Mouse (Mus musculus) left cerebral cortex, adult 8-10 months (tissue): Measurements from ENCODE around the gene Prph. TPM values are rescaled to one million over a fixed set of nuclear protein-coding genes. Genes with fewer than 3 reads are reported as not detected.
A peak's percentile ranks its signal among the peaks of the same experiment; 100 is the strongest.
"Not testable (repeated sequence)": the region's sequence is repeated elsewhere in the genome, so short reads cannot be mapped to it uniquely, and the experiment has no call there.

ENCODE experiments used
- DNase-seq, 2 experiments: peaks; one replicate each; pipeline ENCODE4 v3.0.0; 2022; ENCODE audit warnings: low spot score in 2 of 2
- total RNA-seq, 4 experiments: library from RNA; stranded (reverse); gene quantifications; 2 replicates each; pipeline ENCODE4 v1.2.4; 2022

Gene Prph
- total RNA-seq, 4 experiments from 2014 or later = 0.73 to 1.5 (median 1.2) TPM

DNA sequence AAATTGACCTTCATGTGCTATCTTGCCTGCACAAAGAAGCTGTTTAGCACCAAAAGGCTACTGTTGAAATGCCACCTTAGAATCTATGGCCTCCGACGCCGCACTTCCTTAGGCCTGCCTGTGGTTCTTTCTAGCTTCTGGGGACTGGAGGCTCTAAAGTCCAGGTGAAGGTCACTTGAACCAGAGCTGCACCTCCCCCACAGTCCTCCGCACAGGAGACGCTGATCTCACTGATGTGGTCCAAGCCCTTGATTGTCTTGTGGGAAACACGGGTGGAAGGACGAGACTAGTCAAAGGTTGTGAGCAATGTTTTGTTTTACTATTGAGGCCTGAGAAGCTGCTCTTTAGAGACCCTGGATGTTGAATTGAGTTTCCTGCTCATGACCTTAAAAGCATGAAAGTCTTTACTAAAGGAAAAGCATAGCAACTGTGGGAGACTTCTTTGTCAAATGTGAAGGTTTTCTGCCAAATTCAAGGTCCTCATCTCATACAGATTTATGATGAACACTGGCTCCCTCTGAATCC is 22.2 kb upstream of the Prph start:
- DNase-seq = no peak

DNA sequence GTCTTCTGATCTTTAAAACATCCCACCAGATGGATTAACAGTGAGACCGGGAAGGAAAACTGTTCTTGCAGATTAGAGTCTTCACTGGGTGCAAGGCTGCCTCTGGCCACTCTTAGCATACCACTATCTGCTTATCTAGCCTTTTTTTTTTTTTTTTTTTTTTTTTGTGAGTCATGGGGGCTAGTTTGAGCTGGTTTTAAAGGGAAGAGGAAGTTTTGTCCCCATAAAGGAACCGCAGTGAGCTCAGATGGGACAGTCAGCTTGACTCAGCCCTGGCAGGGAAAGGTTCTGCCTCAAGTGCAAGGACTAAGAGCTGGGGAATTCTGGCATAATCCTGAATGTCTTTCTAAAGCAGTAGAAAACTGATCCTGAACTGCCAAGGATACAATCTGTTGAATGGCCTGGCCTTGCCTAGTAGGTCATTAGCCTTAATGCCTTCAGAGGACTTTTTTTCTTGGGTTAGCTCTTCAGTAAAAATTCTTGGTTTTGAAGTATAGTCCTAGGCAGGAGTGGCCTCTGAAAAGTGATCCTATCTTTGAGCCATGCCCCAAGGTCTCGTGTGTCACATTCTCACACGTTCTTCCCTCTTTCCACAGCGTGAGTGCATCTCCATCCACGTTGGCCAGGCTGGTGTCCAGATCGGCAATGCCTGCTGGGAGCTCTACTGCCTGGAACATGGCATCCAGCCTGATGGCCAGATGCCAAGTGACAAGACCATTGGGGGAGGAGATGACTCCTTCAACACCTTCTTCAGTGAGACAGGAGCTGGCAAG is 21.3 kb upstream of the Prph start:
- DNase-seq = no peak

- DNase-seq = peak in 1 of 2 experiments; percentile 29
These were observed 19.5 kb upstream of the Prph start for GRCm38 (mm10) chr15:99035431-99035830.

- DNase-seq = no peak
These were observed 18.6 kb upstream of the Prph start for GRCm38 (mm10) chr15:99036249-99036905.

GRCm38 (mm10) chr15:99038025-99038424 is 16.9 kb upstream of the Prph start:
- DNase-seq = no peak

GRCm38 (mm10) chr15:99038797-99039196 is 16.2 kb upstream of the Prph start:
- no peak for DNase-seq

DNA sequence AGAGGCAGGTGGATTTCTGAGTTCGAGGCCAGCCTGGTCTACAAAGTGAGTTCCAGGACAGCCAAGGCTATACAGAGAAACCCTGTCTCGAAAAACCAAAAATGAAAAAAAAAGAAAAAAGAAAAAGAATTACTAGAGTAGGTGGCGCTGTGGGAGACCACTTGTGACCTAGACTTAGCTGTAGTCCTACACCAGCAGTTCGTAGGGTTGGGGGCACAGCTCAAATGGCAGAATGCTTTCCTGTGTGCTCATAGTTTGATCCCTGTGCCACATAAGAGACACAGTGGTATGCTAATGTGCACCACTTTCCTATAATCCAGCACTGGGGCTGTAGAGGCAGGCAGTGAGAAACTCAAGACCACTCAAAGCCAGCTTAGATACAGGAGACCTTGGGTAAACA is 15.7 kb upstream of the Prph start:
- DNase-seq = no peak

GRCm38 (mm10) chr15:99039996-99040919 is 14.7 kb upstream of the Prph start:
- no peak for DNase-seq

GRCm38 (mm10) chr15:99040920-99041856 is 13.8 kb upstream of the Prph start:
- DNase-seq = no peak

DNA sequence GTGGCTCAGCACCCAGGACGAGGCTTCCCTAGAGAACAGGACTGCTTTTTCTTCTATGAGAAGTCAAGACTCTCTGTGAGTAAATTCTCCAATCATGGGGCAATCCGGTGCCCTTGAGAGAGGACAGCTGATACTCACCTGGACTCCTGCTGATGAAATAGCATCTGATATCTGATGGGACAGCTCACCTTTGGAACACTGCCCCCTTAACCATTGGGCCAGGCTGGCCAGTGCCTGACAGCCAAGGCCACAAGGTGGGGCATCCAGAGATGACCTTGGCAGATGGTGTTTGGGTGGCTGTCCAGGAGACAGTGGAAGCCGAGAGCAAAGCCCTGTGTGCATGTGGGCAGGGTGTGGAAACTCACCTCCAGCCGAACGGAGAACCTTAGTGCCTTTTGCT is 12.6 kb upstream of the Prph start:
- no peak for DNase-seq

DNA sequence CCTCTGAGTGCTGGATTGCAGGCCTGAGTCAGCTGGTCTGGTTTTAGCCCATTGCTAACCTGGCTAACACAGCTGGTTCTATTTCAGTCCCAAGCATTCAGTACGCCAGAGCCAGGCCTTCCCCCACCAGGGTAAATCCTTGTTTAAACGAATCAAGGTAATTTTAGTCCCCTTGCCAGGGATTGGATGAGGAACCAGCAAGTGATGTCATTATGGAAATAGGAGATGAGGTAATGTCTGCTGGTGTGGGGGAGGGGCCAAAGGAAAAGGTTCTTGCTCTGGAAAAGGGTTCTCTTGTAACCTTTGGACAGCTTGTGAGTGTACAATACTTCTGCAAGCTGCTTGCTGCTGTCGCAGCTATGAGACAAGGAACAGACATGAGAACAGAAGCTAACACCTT is 10.1 kb upstream of the Prph start:
- no peak for DNase-seq

- not testable (repeated sequence) for DNase-seq
These were observed 9.2 kb upstream of the Prph start for GRCm38 (mm10) chr15:99045734-99046133.

DNA sequence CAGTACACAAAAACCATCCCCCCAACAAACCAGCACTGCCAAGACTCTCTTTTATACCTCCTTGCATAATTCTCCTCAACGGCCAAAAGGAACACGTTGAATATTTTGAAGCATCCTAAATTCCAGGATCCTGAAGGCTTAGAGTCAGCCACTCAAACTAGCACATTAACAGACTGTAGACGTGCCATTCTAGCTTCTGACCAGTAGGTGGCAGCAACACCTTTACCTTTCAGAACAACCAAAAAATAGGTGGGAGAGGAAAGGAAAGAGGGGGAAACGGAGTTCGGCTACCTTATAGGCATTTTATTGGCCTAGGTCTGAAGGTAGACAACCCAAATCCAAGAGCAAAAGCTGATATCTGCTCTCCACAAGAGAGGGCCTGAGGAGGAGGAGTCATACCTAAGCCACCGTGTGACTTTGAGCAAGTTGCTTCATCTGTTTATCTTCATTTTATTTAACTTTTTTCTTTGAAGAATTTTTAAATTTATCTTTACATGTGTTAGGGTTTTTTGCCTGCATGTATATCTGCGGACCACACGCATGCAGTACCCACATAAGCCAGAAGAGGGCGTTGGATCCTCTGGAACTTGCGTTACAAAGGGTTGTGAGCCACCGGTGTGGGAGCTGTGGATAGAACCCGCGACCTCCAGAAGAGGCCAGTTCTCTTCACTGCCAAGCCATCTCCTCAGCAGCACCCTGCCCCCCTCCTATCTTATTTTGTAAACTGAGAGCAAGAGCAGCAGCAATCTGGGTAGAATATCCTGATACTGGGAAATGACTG is 5.3 kb upstream of the Prph start:
- DNase-seq = no peak

DNA sequence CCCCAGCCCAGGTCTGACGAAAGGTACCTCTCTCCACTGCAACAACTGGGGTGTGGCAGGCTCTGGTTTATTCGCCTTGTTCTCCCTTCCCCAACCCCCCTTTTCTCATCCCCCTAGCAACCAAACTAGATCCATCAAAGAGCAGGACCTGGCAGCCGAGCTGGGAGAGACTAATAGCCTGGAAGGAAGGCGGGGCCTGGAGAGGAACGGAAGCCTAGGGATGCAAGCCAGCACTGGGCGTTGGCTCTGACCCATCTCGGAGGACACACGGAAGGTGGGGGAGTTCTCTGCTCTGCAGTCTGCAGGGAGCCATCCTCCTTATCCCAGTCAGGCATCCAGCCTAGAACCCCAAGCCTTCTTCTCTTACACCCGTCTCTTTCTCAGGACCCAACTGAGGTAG is 1.6 kb upstream of the Prph start:
- no peak for DNase-seq

- no peak for DNase-seq
These were observed 562 bp downstream of the Prph start for GRCm38 (mm10) chr15:99055511-99055961.

DNA sequence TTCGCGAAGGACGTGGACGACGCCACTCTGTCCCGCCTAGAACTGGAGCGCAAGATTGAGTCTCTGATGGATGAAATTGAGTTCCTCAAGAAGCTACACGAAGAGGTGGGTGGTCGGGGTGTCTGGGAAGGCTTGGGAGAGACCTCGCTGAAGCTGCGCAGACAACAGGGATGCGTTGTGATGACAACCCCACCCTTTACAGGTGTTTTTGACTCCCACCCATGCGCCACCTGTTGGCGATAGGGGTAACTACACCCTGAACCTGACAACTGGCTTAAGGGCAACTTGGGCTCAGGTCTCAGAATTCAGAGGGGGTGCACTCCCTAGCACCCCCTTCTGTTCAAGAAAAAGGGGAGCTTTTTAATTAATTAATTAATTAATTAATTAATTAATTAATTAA is 1.4 kb downstream of the Prph start:
- DNase-seq = no peak

- DNase-seq = no peak
These were observed 10.7 kb downstream of the Prph start for GRCm38 (mm10) chr15:99065557-99066165.

GRCm38 (mm10) chr15:99071988-99072387 is 17.0 kb downstream of the Prph start:
- no peak for DNase-seq

- no peak for DNase-seq
These were observed 19.1 kb downstream of the Prph start, which contains the start of gene Troap for GRCm38 (mm10) chr15:99074019-99074599. Gene Troap, plus strand, starts transcription at chr15:99074575.
